Mouse (Mus musculus): ENCODE measurements around the gene Mical2. TPM values are rescaled to one million over a fixed set of nuclear protein-coding genes. Genes with fewer than 3 reads are reported as not detected.
A peak's percentile ranks its signal among the peaks of the same experiment; 100 is the strongest.

The Mical2 gene
- polyA plus RNA-seq, 1 experiment = 20.7 TPM

GRCm38 (mm10) chr7:112261121-112261520 is 35.5 kb downstream of the Mical2 start:
- H3K27ac ChIP-seq (ENCODE audit: insufficient read depth, low read depth, low read length) = no peak overlapping the region
- H3K4me3 ChIP-seq (ENCODE audit: low read depth, low read length) = no peak overlapping the region
- H3K27me3 ChIP-seq (ENCODE audit: control insufficient read depth, insufficient read depth, low read length) = no peaks in the 10 kb centered on the region
- no peaks in the 10 kb centered on the region; the same call in 1 of the 2 replicates for H3K36me3 ChIP-seq (ENCODE audit: control insufficient read depth, insufficient read depth, low read length)
- 78% methylated on average over 5 of the region's 5 CpGs for WGBS
- peaks cover 13% of the 10 kb centered on the region for H3K4me1 ChIP-seq (ENCODE audit: control insufficient read depth, insufficient read depth, insufficient read length, low read length)
- TF ChIP-seq CTCF (IDR thresholded peaks at IDR 0.05; ENCODE audit: extremely low read depth, insufficient read length, insufficient replicate concordance, low read depth, low read length) (no peak), POLR2A (IDR thresholded peaks at IDR 0.05; ENCODE audit: low read depth, low read length) (no peak)

GRCm38 (mm10) chr7:112267266-112267665 is 41.6 kb downstream of the Mical2 start:
- Histone ChIP-seq H3K27me3 (ENCODE audit: control insufficient read depth, insufficient read depth, low read length) (no peaks in the 10 kb centered on the region), H3K4me1 (ENCODE audit: control insufficient read depth, insufficient read depth, insufficient read length, low read length) (peaks cover 30% of the 10 kb centered on the region), H3K4me3 (ENCODE audit: low read depth, low read length) (no peak overlapping the region), H3K36me3 (ENCODE audit: control insufficient read depth, insufficient read depth, low read length) (peaks cover 7% of the 10 kb centered on the region; the same call in 1 of the 2 replicates), H3K27ac (ENCODE audit: insufficient read depth, low read depth, low read length) (no peak overlapping the region)
- WGBS = 82% methylated on average over 5 of the region's 5 CpGs
- TF ChIP-seq CTCF (IDR thresholded peaks at IDR 0.05; ENCODE audit: extremely low read depth, insufficient read length, insufficient replicate concordance, low read depth, low read length) (no peak), POLR2A (IDR thresholded peaks at IDR 0.05; ENCODE audit: low read depth, low read length) (no peak)

GRCm38 (mm10) chr7:112268761-112269425 is 43.2 kb downstream of the Mical2 start:
- Histone ChIP-seq H3K4me3 (ENCODE audit: low read depth, low read length) (no peak overlapping the region), H3K36me3 (ENCODE audit: control insufficient read depth, insufficient read depth, low read length) (peaks cover 13% of the 10 kb centered on the region), H3K4me1 (ENCODE audit: control insufficient read depth, insufficient read depth, insufficient read length, low read length) (peaks cover 41% of the 10 kb centered on the region), H3K27me3 (ENCODE audit: control insufficient read depth, insufficient read depth, low read length) (no peaks in the 10 kb centered on the region), H3K27ac (ENCODE audit: insufficient read depth, low read depth, low read length) (no peak overlapping the region)
- TF ChIP-seq POLR2A (IDR thresholded peaks at IDR 0.05; ENCODE audit: low read depth, low read length) (no peak), CTCF (IDR thresholded peaks at IDR 0.05; ENCODE audit: extremely low read depth, insufficient read length, insufficient replicate concordance, low read depth, low read length) (no peak)
- WGBS = 76% methylated on average over 15 of the region's 15 CpGs

- Histone ChIP-seq H3K36me3 (ENCODE audit: control insufficient read depth, insufficient read depth, low read length) (peaks cover 13% of the 10 kb centered on the region), H3K4me1 (ENCODE audit: control insufficient read depth, insufficient read depth, insufficient read length, low read length) (peaks cover 52% of the 10 kb centered on the region), H3K4me3 (ENCODE audit: low read depth, low read length) (no peak overlapping the region), H3K27me3 (ENCODE audit: control insufficient read depth, insufficient read depth, low read length) (no peaks in the 10 kb centered on the region), H3K27ac (ENCODE audit: insufficient read depth, low read depth, low read length) (peak overlapping the region; percentile 91)
- TF ChIP-seq POLR2A (IDR thresholded peaks at IDR 0.05; ENCODE audit: low read depth, low read length) (no peak), CTCF (IDR thresholded peaks at IDR 0.05; ENCODE audit: extremely low read depth, insufficient read length, insufficient replicate concordance, low read depth, low read length) (no peak)
- WGBS = 25% methylated on average over 5 of the region's 5 CpGs
Measured at GRCm38 (mm10) chr7:112270870-112271269, 45.2 kb downstream of the Mical2 start.

- TF ChIP-seq CTCF (IDR thresholded peaks at IDR 0.05; ENCODE audit: extremely low read depth, insufficient read length, insufficient replicate concordance, low read depth, low read length) = no peak
- no peak for TF ChIP-seq POLR2A (IDR thresholded peaks at IDR 0.05; ENCODE audit: low read depth, low read length)
Measured at GRCm38 (mm10) chr7:112271627-112272026, 46.0 kb downstream of the Mical2 start.

GRCm38 (mm10) chr7:112272692-112273091 is 47.0 kb downstream of the Mical2 start:
- 42% methylated on average over 5 of the region's 5 CpGs for WGBS
- Histone ChIP-seq H3K27ac (ENCODE audit: insufficient read depth, low read depth, low read length) (no peak overlapping the region), H3K27me3 (ENCODE audit: control insufficient read depth, insufficient read depth, low read length) (no peaks in the 10 kb centered on the region), H3K4me1 (ENCODE audit: control insufficient read depth, insufficient read depth, insufficient read length, low read length) (peaks cover 65% of the 10 kb centered on the region), H3K4me3 (ENCODE audit: low read depth, low read length) (no peak overlapping the region), H3K36me3 (ENCODE audit: control insufficient read depth, insufficient read depth, low read length) (peaks cover 13% of the 10 kb centered on the region)
- TF ChIP-seq POLR2A (IDR thresholded peaks at IDR 0.05; ENCODE audit: low read depth, low read length) = no peak
- no peak for TF ChIP-seq CTCF (IDR thresholded peaks at IDR 0.05; ENCODE audit: extremely low read depth, insufficient read length, insufficient replicate concordance, low read depth, low read length)

More at GRCm38 (mm10) chr7:112271627-112272026, 46.0 kb downstream of the Mical2 start:
- no peak overlapping the region for H3K4me3 ChIP-seq (ENCODE audit: low read depth, low read length)
- peaks cover 59% of the 10 kb centered on the region for H3K4me1 ChIP-seq (ENCODE audit: control insufficient read depth, insufficient read depth, insufficient read length, low read length)
- no peak overlapping the region for H3K27ac ChIP-seq (ENCODE audit: insufficient read depth, low read depth, low read length)
- no peaks in the 10 kb centered on the region for H3K27me3 ChIP-seq (ENCODE audit: control insufficient read depth, insufficient read depth, low read length)
- 81% methylated on average over 3 of the region's 3 CpGs for WGBS
- peaks cover 13% of the 10 kb centered on the region for H3K36me3 ChIP-seq (ENCODE audit: control insufficient read depth, insufficient read depth, low read length)

- Histone ChIP-seq H3K27ac (ENCODE audit: insufficient read depth, low read depth, low read length) (no peak overlapping the region), H3K36me3 (ENCODE audit: control insufficient read depth, insufficient read depth, low read length) (peaks cover 13% of the 10 kb centered on the region), H3K4me3 (ENCODE audit: low read depth, low read length) (no peak overlapping the region), H3K4me1 (ENCODE audit: control insufficient read depth, insufficient read depth, insufficient read length, low read length) (peaks cover 65% of the 10 kb centered on the region), H3K27me3 (ENCODE audit: control insufficient read depth, insufficient read depth, low read length) (no peaks in the 10 kb centered on the region)
- TF ChIP-seq CTCF (IDR thresholded peaks at IDR 0.05; ENCODE audit: extremely low read depth, insufficient read length, insufficient replicate concordance, low read depth, low read length) = no peak
- no peak for TF ChIP-seq POLR2A (IDR thresholded peaks at IDR 0.05; ENCODE audit: low read depth, low read length)
- WGBS = 81% methylated on average over 6 of the region's 6 CpGs
Measured at GRCm38 (mm10) chr7:112273451-112273850, 47.8 kb downstream of the Mical2 start.
